Mouse (Mus musculus): ENCODE results near the gene Glipr2. TPM values are rescaled to one million over a fixed set of nuclear protein-coding genes. Genes with fewer than 3 reads are reported as not detected.

Glipr2 gene
- total RNA-seq (2014; rRNA removed), result 24.9 and 27.8 TPM in 2 replicates
- 21.0 and 23.4 TPM in 2 replicates for polyA plus RNA-seq (2015; fragmentation: Nextera tagmentation; extraction: Ambion mirVana)

GRCm38 (mm10) chr4:43957292-43957845 is at the start of gene Glipr2:
Gene Glipr2, plus strand, starts transcription at chr4:43957401.
- 2% methylated on average over 36 of the region's 45 CpGs for WGBS
- DNase-seq (ENCODE audit: low spot score), result peak; percentile 88
- peak within 1 kb of the TSS; percentile 80 for H3K9ac ChIP-seq (replicated peaks; ENCODE audit: low read length)
- peak within 1 kb of the TSS; percentile 100 for H3K4me2 ChIP-seq (ENCODE audit: low read depth, low read length)
- H3K4me3 ChIP-seq (ENCODE audit: low read length), result peak within 1 kb of the TSS; percentile 74
- H3K27me3 ChIP-seq (ENCODE audit: insufficient read depth, low read length), result no peaks in the 10 kb centered on the region
- peak; percentile 92 for TF ChIP-seq CTCF (IDR thresholded peaks at IDR 0.05; ENCODE audit: low read depth)
- H3K36me3 ChIP-seq (ENCODE audit: insufficient read depth, low read length), result no peaks in the 10 kb centered on the region
- peak within 1 kb of the TSS; percentile 56; the same call in 1 of the 2 replicates for H3K27ac ChIP-seq
- no peaks in the 10 kb centered on the region for H3K9me3 ChIP-seq (ENCODE audit: low read length)
- H3K4me1 ChIP-seq (ENCODE audit: insufficient read depth, low read length), result peaks cover 11% of the 10 kb centered on the region
- peak; percentile 92 for ATAC-seq

GRCm38 (mm10) chr4:43918221-43918620 is 39.0 kb upstream of the Glipr2 start:
- peaks cover 3% of the 10 kb centered on the region for H3K36me3 ChIP-seq (ENCODE audit: insufficient read depth, low read length)
- 77% methylated on average over 5 of the region's 5 CpGs for WGBS
- no peak overlapping the region for H3K4me2 ChIP-seq (ENCODE audit: low read depth, low read length)
- H3K4me1 ChIP-seq (ENCODE audit: insufficient read depth, low read length), result no peaks in the 10 kb centered on the region
- no peak for ATAC-seq
- TF ChIP-seq CTCF (IDR thresholded peaks at IDR 0.05; ENCODE audit: low read depth), result no peak
- H3K9ac ChIP-seq (replicated peaks; ENCODE audit: low read length), result no peak overlapping the region
- no peak overlapping the region for H3K4me3 ChIP-seq (ENCODE audit: low read length)
- no peak overlapping the region for H3K27ac ChIP-seq
- H3K27me3 ChIP-seq (ENCODE audit: insufficient read depth, low read length), result no peaks in the 10 kb centered on the region
- no peak for DNase-seq (ENCODE audit: low spot score)
- H3K9me3 ChIP-seq (ENCODE audit: low read length), result no peaks in the 10 kb centered on the region

GRCm38 (mm10) chr4:43920602-43921001 is 36.6 kb upstream of the Glipr2 start:
- Histone ChIP-seq H3K4me2 (ENCODE audit: low read depth, low read length) (no peak overlapping the region), H3K4me3 (ENCODE audit: low read length) (no peak overlapping the region), H3K9me3 (ENCODE audit: low read length) (no peaks in the 10 kb centered on the region), H3K27me3 (ENCODE audit: insufficient read depth, low read length) (no peaks in the 10 kb centered on the region), H3K36me3 (ENCODE audit: insufficient read depth, low read length) (peaks cover 3% of the 10 kb centered on the region), H3K9ac (replicated peaks; ENCODE audit: low read length) (no peak overlapping the region), H3K27ac (no peak overlapping the region), H3K4me1 (ENCODE audit: insufficient read depth, low read length) (no peaks in the 10 kb centered on the region)
- DNase-seq (ENCODE audit: low spot score), result no peak
- TF ChIP-seq CTCF (IDR thresholded peaks at IDR 0.05; ENCODE audit: low read depth), result peak; percentile 27
- no peak for ATAC-seq
- WGBS, result 96% methylated on average over 1 of the region's 1 CpGs

GRCm38 (mm10) chr4:43925125-43925524 is 32.1 kb upstream of the Glipr2 start:
- TF ChIP-seq CTCF (IDR thresholded peaks at IDR 0.05; ENCODE audit: low read depth), result no peak
- 79% methylated on average over 6 of the region's 6 CpGs for WGBS
- H3K9ac ChIP-seq (replicated peaks; ENCODE audit: low read length), result no peak overlapping the region
- DNase-seq (ENCODE audit: low spot score), result no peak
- no peak for ATAC-seq
- no peak overlapping the region for H3K4me2 ChIP-seq (ENCODE audit: low read depth, low read length)
- no peaks in the 10 kb centered on the region for H3K4me1 ChIP-seq (ENCODE audit: insufficient read depth, low read length)
- H3K36me3 ChIP-seq (ENCODE audit: insufficient read depth, low read length), result peaks cover 29% of the 10 kb centered on the region
- no peaks in the 10 kb centered on the region for H3K27me3 ChIP-seq (ENCODE audit: insufficient read depth, low read length)
- H3K4me3 ChIP-seq (ENCODE audit: low read length), result no peak overlapping the region
- no peak overlapping the region for H3K27ac ChIP-seq
- H3K9me3 ChIP-seq (ENCODE audit: low read length), result no peaks in the 10 kb centered on the region

- Histone ChIP-seq H3K9ac (replicated peaks; ENCODE audit: low read length) (no peak overlapping the region), H3K4me3 (ENCODE audit: low read length) (no peak overlapping the region), H3K9me3 (ENCODE audit: low read length) (no peaks in the 10 kb centered on the region), H3K27ac (no peak overlapping the region), H3K27me3 (ENCODE audit: insufficient read depth, low read length) (no peaks in the 10 kb centered on the region), H3K4me1 (ENCODE audit: insufficient read depth, low read length) (no peaks in the 10 kb centered on the region), H3K36me3 (ENCODE audit: insufficient read depth, low read length) (peaks cover 34% of the 10 kb centered on the region), H3K4me2 (ENCODE audit: low read depth, low read length) (no peak overlapping the region)
- TF ChIP-seq CTCF (IDR thresholded peaks at IDR 0.05; ENCODE audit: low read depth), result peak; percentile 93
- 18% methylated on average over 3 of the region's 3 CpGs for WGBS
- DNase-seq (ENCODE audit: low spot score) (peak; percentile 92), ATAC-seq (peak; percentile 86)
Measured at GRCm38 (mm10) chr4:43925779-43926178, 31.4 kb upstream of the Glipr2 start.

GRCm38 (mm10) chr4:43927826-43928225 is 29.4 kb upstream of the Glipr2 start:
- H3K9me3 ChIP-seq (ENCODE audit: low read length), result no peaks in the 10 kb centered on the region
- H3K9ac ChIP-seq (replicated peaks; ENCODE audit: low read length), result no peak overlapping the region
- peaks cover 45% of the 10 kb centered on the region for H3K36me3 ChIP-seq (ENCODE audit: insufficient read depth, low read length)
- ATAC-seq (no peak), DNase-seq (ENCODE audit: low spot score) (peak; percentile 28)
- no peak overlapping the region for H3K27ac ChIP-seq
- peak; percentile 54 for TF ChIP-seq CTCF (IDR thresholded peaks at IDR 0.05; ENCODE audit: low read depth)
- H3K27me3 ChIP-seq (ENCODE audit: insufficient read depth, low read length), result no peaks in the 10 kb centered on the region
- WGBS, result 90% methylated on average over 3 of the region's 3 CpGs
- H3K4me3 ChIP-seq (ENCODE audit: low read length), result no peak overlapping the region
- no peaks in the 10 kb centered on the region for H3K4me1 ChIP-seq (ENCODE audit: insufficient read depth, low read length)
- H3K4me2 ChIP-seq (ENCODE audit: low read depth, low read length), result no peak overlapping the region

GRCm38 (mm10) chr4:43931877-43932276 is 25.3 kb upstream of the Glipr2 start:
- DNase-seq (ENCODE audit: low spot score) (no peak), ATAC-seq (no peak)
- Histone ChIP-seq H3K36me3 (ENCODE audit: insufficient read depth, low read length) (peaks cover 44% of the 10 kb centered on the region), H3K4me2 (ENCODE audit: low read depth, low read length) (no peak overlapping the region), H3K4me1 (ENCODE audit: insufficient read depth, low read length) (no peaks in the 10 kb centered on the region), H3K9ac (replicated peaks; ENCODE audit: low read length) (no peak overlapping the region), H3K9me3 (ENCODE audit: low read length) (no peaks in the 10 kb centered on the region), H3K27me3 (ENCODE audit: insufficient read depth, low read length) (no peaks in the 10 kb centered on the region), H3K27ac (no peak overlapping the region), H3K4me3 (ENCODE audit: low read length) (no peak overlapping the region)
- TF ChIP-seq CTCF (IDR thresholded peaks at IDR 0.05; ENCODE audit: low read depth), result no peak
- 88% methylated on average over 4 of the region's 4 CpGs for WGBS

Measured in hindbrain, postnatal 0 days (tissue).